Mouse (Mus musculus) right cerebral cortex, postnatal 4 days (tissue): Measurements from ENCODE around the gene Slc10a6.

Experiments
- DNase-seq: peaks from one replicate; pipeline ENCODE4 v3.0.0-alpha.2; 2022

Gene Slc10a6

DNA sequence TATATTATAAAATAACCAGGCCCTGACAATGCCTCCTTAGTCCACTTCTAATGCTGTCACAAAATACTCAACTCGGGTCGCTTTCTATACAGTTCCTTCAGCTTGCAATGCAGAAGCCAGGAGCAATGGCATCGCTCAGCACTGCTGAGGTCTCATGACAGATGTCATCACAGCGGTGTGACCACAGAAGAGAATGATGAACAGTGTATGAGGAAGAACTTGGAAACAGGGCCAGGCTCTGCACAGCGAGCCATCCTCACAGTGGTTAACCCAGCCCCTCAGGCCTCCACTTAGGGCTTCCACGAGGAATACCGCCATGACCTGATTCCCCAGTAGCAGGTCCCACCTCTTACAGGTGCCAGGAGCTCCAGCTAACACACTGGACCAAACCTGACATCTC lies 14.8 kb downstream of the Slc10a6 start:
- DNase-seq: no peak

DNA sequence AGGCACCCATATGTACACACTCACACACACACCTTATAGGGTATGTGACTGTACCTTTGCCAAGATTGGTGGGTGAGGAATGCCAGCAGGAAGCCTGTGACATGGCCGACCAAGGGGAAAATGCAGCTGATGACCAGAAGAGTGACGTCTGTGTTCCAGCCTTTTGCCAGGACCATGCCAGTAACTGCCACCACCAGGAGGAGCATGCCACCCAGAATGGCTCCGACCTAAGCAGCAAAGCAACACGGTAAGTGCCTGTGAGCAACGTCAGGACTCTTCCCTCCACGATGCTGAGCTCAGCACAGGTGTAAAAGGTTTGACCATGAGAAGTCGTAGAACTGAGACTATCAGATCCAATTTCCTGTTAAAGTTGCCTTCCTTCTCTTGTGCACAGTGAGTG lies 16.9 kb downstream of the Slc10a6 start:
- no peak for DNase-seq

DNA sequence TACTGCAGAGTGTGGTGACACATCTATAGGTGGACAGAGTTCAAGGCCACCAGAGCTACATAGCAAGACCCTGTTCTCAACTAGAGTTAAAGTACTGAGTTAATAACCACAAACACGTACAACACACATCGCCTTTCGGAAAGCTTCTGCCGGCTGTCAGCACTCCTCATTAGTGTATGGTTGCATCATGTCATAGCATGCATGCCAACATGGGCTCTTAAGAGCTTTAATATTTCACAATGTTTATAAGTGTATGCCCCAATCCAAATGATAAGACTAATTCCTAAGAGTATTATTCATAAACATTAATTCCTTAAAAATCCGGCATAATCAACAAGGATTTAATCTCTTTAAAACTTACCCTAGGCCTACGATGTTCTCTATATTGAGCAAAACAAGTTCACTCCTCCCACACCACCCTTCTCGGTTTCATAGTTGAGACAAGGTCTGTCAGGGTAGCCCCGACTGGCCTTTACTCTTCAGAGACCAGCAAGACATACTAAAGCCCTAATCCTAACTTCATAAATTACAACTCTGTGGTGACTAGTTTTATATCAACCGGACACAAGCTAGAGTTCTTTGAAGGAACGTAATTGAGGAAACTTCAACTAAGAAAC lies 18.2 kb downstream of the Slc10a6 start:
- DNase-seq: no peak

DNA sequence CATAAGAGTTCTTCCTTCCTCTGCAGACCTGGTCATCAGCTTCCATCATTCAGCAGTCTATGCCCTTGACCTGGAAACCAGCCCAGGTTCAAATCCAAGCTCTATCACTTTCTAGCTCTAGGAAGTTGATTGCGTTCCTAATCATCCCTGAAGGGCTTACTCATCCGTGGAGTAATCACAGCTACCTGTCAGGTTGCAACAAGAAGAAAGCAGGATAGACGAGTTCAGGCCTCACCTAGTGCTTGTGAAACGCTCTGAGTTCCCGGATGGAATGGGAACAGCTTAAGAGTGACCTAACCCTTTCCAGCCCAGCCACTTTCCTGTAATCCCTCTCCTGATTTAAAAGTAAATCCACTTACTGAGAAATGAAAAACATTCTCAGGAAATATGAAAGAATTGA lies 19.1 kb downstream of the Slc10a6 start:
- DNase-seq: no peak

DNA sequence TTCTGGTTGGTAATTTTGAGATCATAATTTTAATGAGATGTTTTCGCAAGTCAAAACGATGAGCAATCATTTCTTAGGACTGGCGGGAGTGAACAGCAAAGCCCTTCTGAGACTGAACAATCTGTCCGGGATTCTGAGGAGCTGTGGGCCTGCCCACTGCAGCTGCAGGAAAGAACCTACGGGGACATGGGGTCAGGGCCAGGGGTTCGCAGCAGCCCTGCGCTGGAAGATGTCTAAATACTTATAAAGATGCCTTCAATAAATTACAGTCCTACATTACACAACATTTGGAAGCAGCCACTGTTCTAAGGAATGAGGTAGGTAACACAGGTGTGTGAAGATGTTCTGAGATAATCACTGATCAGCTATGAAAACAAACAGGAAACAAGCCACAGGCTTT lies 23.5 kb downstream of the Slc10a6 start:
- DNase-seq: no peak

DNA sequence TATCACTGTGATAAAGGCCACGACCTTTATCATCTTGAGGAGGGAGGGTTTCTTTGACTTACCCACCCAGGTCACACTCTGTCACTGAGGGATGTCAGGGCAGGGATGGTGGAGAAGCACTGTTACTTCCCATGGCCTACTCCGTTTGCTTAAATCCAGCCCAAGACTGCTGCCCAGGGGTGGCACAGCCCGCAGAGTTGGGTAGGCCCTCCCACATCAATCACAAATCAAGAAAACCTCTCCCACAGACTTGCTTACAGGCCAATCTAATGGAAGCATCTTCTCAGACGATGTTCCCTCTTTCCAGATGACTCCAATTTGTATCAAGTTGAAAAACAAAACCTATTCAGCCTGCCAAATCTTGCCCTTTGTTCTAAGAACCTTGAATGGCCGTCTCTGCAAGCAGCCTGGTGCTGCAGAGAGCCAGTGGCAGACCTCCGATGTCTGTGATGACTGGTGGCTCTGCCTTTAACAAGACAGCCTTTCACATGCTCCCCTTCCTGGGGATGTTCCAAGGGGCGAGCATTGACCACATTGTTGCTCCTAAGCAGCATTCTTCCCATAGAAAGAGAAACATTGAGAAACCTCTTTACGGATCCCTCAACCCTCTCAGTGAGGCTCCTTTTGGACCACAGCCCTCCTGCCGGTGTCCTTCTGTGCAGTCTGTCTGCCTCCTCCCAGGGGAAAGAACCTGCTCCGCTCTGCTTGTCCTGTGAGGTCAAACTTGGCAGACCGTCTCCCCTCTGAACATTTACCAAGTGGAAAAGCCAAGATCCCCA lies 25.9 kb downstream of the Slc10a6 start:
- DNase-seq: no peak

DNA sequence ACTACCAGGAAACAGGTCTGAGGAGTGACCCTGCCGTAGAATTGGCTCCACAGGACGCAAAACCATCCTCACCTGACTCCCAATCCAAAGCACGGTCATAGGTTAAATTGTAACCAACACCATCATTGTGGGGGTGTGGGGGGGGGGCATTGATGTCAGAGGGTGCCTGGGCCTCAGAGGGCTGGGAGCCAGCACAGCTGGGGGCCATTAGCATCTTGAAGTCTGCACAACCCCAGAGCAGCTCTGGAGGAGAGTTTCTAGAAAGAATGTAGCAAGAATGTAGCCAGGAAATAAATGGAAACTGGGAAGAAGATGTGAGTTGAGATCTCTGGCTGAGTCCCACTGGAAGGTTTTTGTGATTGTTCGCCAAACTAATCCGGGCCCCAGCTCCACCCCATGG lies 30.3 kb downstream of the Slc10a6 start:
- DNase-seq: no peak

DNA sequence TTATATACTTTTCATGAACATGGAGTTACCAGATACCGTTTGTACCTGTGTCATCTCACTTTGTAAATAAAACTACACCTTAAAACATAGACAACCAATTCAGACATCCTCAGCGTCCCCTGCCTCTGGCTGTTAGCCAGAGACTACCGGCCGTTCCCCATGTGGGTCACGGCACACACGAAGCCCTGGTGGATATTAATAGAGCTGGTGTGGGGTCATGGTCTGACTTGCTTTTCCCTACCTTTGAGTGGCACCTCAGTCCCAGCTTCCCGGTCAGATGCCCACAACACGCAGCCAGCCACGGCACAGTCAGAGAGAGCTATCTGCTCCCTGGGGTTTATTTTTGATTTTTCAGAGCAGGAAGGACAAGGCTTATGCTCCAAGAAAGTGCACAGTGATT lies 30.9 kb downstream of the Slc10a6 start:
- no peak for DNase-seq

DNA sequence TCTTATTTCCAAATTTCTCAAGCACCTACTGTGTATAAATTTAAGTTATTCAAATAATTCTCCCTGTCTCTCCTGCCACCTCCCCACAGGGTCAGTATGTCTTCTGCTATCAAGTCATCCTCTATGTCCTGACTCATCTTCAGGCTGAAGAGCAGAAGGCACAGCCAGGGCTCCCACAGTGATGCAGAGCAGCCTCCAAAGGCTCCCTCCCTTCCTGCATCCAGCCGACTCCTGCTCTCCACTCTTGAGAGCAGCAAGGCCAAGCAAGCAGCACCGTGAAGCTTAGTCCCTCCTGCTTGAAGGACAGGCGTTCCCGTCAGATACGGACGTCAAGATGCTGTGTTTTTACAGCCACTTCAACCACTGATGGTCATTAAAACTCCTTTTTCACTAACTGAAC lies 31.6 kb downstream of the Slc10a6 start:
- DNase-seq: no peak

DNA sequence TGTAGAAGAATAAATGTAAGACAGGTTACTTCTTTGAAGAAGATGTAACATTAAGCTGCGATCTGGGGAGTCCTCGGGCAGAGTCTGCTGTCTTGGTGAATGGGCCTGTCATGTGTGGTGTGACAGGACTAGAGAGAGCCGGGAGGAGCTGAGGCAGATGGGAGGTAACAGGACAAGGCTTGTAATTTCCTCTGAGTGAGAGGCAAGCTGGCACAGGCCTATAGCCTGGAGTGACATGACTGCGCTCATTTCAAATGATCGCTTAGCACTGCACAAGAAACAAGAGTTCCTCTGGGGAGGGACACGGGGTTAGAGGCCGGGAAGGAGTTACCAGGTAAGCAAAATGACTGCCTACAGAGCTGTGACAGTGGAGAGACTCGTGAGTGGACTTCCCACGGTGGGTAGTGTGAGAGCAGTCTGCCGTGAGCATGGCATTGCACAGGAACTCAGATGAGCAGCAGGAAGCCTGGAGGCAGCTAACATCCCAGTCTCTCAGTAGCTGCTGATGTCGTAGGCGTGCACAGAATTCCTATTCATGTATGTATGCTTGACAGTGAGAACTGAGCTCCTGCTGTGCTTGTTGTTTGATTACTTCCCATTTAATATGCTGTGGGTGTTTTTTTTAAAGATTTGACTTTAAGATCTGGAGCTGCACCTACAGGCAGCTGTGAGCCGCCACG lies 32.6 kb downstream of the Slc10a6 start:
- no peak for DNase-seq

DNA sequence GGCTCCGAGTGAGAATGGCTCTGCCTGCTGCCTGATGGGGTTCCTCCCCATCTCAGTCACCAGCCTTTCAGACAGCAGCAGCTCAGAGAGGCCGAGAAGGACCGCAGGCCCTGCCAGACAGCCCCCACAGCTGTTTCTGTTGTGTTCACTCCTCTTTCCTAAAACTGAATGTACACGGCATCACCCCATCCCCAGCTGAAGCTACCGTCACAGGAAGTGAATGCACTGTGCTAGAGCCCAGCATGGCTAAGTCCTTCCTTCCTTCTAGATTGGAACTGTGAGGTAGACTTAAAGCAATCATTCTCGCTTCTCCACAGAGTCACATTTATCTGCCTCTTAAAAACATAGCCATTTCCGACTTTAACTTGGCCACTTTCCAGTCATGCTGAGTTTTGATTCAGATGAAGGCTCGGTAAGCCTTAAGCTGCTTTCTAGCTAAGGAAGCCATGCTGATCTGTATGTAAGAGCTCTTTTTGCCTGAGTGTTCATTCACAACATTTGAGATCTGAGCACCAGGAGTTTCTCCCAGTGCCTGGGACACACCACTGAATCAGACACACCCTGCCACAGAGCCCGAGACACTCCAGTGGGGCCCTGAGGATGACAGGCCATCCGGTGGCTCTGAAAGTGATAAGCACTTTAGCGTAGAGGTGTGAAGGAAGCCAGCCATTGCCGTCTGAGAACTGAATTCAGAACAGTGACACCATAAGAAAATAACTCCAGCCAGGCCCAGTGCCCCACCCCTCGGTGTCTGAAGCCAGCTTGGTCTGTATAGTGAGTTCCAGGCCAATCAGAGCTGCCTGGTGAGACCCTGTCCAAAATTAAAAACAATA lies 33.6 kb downstream of the Slc10a6 start:
- DNase-seq: no peak

DNA sequence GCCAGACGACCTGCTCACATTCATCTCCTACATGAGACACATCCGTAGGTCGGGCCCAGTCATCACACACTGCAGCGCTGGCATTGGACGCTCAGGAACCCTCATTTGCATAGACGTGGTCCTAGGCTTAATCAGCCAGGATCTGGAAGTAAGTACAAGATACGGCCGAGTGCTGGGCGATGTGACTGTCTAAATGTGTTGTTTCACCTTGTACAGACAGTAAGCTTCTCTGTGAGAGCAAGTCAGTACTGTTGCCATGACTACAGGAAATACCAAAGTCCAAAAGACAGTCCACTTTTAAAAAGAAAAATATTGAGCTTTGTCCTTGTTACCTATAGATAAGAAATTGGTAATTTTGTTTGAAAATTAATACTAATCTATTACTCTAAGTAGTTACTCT lies 35.6 kb downstream of the Slc10a6 start:
- DNase-seq: no peak

DNA sequence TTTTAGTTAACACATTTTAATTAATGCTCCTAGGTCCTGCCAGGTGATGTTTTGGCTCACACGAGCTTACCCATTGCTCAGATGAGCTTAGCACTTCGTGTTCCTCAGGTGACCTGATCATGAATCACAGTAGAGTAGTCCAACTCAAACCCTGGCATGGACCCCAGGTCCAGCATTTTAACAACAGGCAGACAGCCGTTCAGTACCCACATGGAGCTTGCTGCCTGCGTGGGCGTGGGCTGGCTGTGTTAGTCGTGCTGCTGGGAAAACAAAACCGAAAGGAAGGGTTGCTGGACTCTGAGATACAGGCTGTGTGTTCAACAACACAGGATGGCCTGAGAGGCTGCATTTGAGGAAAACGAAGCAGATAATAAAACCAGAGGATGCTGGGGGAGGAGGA lies 36.5 kb downstream of the Slc10a6 start:
- DNase-seq: no peak

DNA sequence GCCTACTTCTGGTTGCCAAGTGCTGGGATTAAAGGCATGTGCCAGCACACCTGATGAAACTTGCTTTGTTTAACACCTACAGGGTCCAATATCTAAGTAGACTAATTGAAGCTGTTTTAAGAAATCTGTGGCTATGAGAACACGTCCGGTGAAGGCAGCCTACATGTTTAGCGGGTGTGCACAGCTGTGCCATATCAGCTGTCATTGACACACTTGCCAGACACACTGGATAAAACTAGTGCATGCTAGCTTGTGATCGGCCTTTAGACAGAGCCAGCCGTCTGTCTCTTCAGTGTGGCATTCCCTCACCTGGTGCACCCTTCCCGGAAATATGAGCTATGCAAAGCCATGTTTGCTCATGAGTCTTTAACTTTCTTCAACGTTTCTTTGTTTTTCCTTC lies 37.4 kb downstream of the Slc10a6 start:
- DNase-seq: no peak

DNA sequence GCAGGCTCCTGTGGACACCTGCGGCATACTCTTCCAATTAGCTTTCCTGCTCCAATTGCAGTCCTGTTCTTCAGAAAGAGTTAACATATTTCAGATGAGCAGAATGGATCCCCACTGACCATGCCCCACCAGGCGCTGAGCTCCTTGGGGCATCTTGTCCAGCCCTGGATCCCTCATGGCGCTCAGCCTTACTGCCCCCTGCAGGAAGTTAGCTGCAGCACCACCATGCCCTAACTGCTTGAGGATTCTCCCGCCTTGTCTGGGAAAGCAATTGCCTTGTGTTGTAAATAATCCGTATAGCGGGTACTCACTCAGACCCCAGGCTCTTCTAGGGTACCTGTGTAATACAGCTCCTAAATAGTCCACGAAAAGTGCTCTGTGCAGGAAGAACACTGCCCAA lies 42.0 kb downstream of the Slc10a6 start:
- no peak for DNase-seq

DNA sequence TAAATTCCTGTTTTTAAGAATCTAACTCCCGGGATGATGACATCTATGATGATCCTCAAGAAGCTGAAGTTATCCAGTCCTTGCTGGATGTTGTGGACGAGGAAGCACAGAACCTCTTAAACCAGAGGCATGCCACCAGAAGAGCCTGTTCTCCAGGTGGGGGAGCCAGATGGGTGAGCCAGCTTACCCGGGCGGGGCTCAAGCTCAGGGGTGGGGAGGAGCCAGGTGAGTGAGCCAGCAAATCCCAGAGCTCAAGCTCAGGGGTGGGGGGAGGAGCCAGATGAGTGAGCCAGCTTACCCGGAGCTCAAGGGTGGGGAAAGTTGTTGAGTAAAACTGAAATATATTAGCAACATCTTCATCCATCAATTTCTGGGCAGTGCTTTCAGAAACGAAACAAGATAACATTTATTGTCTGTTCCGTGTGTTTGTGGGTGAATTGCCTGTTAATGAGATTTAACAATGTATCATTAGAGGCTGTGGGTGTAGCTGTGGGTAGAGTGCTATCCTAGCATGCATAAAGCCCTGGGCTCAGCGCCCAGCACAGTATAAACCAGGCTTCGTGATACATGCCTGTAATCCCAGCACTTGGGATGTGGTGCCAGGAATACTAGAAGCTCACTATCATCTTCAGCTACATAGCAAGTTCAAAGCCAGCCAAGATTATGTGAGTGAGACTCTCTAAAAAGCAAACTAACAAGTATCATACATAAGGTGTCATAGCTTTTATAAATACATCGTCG lies 49.4 kb downstream of the Slc10a6 start:
- no peak for DNase-seq

DNA sequence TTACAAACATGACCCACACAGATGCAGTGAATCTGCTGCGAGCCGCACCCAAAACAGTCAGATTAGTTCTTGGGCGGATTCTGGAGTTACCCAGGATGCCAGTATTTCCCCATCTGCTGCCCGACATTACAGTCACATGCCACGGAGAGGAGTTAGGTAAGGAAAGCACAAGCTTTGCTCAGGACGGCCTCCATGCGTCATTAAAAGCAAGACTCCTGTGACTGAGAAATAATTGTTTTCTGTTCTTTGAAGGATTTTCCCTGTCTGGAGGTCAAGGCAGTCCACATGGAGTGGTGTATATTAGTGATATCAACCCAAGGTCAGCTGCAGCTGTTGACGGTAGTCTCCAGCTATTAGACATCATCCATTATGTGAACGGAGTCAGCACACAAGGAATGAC lies 59.8 kb downstream of the Slc10a6 start:
- no peak for DNase-seq

DNA sequence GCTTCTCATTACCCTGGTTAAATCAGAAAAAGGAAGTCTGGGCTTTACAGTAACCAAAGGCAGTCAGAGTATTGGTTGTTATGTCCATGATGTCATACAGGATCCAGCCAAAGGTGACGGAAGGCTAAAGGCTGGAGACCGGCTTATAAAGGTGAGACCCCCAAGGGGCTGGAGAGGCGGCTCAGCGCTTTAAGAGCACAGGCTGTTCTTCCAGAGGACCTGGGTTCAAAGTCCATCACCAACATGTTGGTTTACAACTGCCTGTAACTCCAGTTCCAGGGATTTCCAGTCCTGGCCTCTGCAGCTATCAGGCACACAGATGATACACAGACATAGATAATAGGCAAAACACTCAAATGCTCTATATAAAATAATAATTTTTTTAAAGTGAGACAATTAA lies 61.2 kb downstream of the Slc10a6 start:
- no peak for DNase-seq

DNA sequence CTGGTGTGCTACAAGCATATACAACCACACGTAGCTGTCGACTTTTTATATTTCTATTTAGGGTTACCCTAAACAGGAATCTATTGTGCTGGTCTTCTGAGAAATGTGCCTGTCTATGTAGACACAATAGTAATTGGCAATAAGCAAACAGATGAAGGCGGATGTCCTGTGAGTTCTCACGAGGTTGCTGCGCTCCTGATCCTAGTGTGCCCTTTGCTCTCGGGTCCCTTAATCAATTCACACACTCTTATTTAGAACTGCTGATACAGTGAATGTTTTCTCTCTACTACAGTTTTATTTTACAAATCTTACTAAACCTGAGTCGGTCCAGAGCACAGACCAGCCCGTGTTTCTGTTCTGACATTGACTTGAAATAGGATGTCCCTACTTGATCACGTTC lies 68.7 kb downstream of the Slc10a6 start:
- DNase-seq: no peak
